Comparison of ENCODE assay signal across 9 mouse cellular contexts in genomic region chr2:79566280-79566933, GRCm38 (mm10).
DNase-seq lines count a peak whose midpoint lies in the region; ATAC-seq and TF ChIP-seq lines count a peak whose summit lies in the region.
"Had no signal": no experiment of that assay in that cellular context is flagged by ENCODE, and none has a peak within 500 bp of the region (broad histone marks: within the 10 kb centered on the region; RNA-seq: fewer than 3 reads in every experiment).

No protein-coding gene starts in this region.

- H3K27ac ChIP-seq in kidney, embryonic 15.5 days, result peak overlapping the region; percentile 56; the same call in 1 of the 2 replicates
- H3K27ac ChIP-seq in kidney, adult 2 months (ENCODE audit: insufficient read depth, low read depth, low read length), result no peak overlapping the region
- H3K27ac ChIP-seq: midbrain, embryonic 15.5 days had no signal

- no peaks in the 10 kb centered on the region for H3K9me3 ChIP-seq in kidney, embryonic 15.5 days (replicated peaks)
- H3K9me3 ChIP-seq: midbrain, embryonic 15.5 days had no signal

- H3K27me3 ChIP-seq in kidney, embryonic 15.5 days, result no peaks in the 10 kb centered on the region
- no peaks in the 10 kb centered on the region for H3K27me3 ChIP-seq in kidney, adult 2 months (replicated peaks; ENCODE audit: control insufficient read depth, insufficient read depth, low read length)
- H3K27me3 ChIP-seq: midbrain, embryonic 15.5 days had no signal

- no peak for TF ChIP-seq CTCF in kidney, adult 2 months (conservative IDR thresholded peaks at IDR 0.05; ENCODE audit: insufficient read depth, insufficient read length, low read depth, low read length)

- no peak for TF ChIP-seq POLR2A in kidney, adult 2 months (IDR thresholded peaks at IDR 0.05; ENCODE audit: low read depth, low read length)

- H3K4me1 ChIP-seq in kidney, embryonic 15.5 days, result 0 out of 2 replicates have a peak, but pooled peaks cover 4% of the 10 kb centered on the region
- no peaks in the 10 kb centered on the region for H3K4me1 ChIP-seq in kidney, adult 2 months (ENCODE audit: control insufficient read depth, insufficient read depth, low read length)
- H3K4me1 ChIP-seq: midbrain, embryonic 15.5 days had no signal

- no peak overlapping the region for H3K9ac ChIP-seq in kidney, embryonic 15.5 days
- H3K9ac ChIP-seq: midbrain, embryonic 15.5 days had no signal

- H3K4me2 ChIP-seq in kidney, embryonic 15.5 days, result no peak overlapping the region
- H3K4me2 ChIP-seq: midbrain, embryonic 15.5 days had no signal

- ATAC-seq in kidney, embryonic 15.5 days (replicated peaks; ENCODE audit: low FRiP score), result 0 out of 2 replicates have a peak, but pooled peaks have one; percentile 33
- ATAC-seq in common myeloid progenitor, adult 5-6 weeks (replicated peaks; ENCODE audit: low read depth, poor library complexity, severe bottlenecking), result peak; percentile 66
- ATAC-seq: midbrain, embryonic 15.5 days had no signal

- no peak overlapping the region for H3K4me3 ChIP-seq in kidney, embryonic 15.5 days (replicated peaks)
- H3K4me3 ChIP-seq in kidney, adult 2 months (ENCODE audit: insufficient read depth, low read depth, low read length), result no peak overlapping the region
- H3K4me3 ChIP-seq: midbrain, embryonic 15.5 days had no signal

- DNase-seq in kidney, adult 2 months, result no peak
- DNase-seq in Muller cell, postnatal 12 days (ENCODE audit: inconsistent ontology term), result peak; percentile 92
- DNase-seq in retina, embryonic 14.5 days (ENCODE audit: low spot score), result peak; percentile 57
- no peak for DNase-seq in B cell, adult 2 months
- DNase-seq in ovary, postnatal 36 days (ENCODE audit: low spot score), result no peak
- DNase-seq: kidney, postnatal 36 days had no signal

- WGBS in kidney, embryonic 15.5 days, result 32% methylated on average over 3 of the region's 3 CpGs
- WGBS in kidney, adult 2 months, result 58% methylated on average over 3 of the region's 3 CpGs

- no peaks in the 10 kb centered on the region for H3K36me3 ChIP-seq in kidney, embryonic 15.5 days
- H3K36me3 ChIP-seq in kidney, adult 2 months (ENCODE audit: control insufficient read depth, insufficient read depth, low read length), result no peaks in the 10 kb centered on the region
- H3K36me3 ChIP-seq: midbrain, embryonic 15.5 days had no signal

Comparison
In these comparisons a context has a peak if more than half of its experiments do, and no peak if none do; other contexts are left out.
1. DNase-seq: peak in Muller cell, postnatal 12 days (single experiment) and retina, embryonic 14.5 days (single experiment); none in kidney, adult 2 months (single experiment), B cell, adult 2 months (0 of 2) and ovary, postnatal 36 days (single experiment).